Mouse (Mus musculus): Measurements from ENCODE around the gene Usp37. TPM values are rescaled to one million over a fixed set of nuclear protein-coding genes. Genes with fewer than 3 reads are reported as not detected.

Usp37 gene
- polyA plus RNA-seq, 1 experiment from 2014 or later: 24.7 TPM

DNA sequence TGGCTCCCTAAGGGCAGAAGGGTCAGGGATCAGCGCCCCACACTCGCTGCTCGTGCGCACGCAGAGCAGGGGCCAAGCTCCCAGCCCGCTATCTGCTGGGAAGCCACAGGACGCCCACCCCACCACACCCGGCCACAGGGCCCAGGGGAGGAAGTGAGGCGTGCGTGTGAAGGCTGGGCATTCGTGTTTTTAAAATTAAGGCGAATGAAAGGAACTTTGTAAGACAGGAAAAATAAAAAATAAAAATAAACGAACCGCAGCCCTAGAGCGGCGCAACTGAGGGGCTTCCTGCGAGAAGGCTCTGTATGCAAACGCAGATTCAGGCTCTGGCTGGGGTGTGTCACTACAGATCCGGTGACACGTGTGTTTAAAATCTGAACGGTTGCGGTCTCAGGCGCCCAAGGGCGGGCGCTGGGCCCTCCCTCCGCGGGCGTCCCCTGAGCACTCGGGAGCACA is 154.2 kb downstream of the Usp37 start:
- H3K4me1 ChIP-seq (replicated peaks): peaks cover 48% of the 10 kb centered on the region
- H3K9me3 ChIP-seq (replicated peaks): no peaks in the 10 kb centered on the region

DNA sequence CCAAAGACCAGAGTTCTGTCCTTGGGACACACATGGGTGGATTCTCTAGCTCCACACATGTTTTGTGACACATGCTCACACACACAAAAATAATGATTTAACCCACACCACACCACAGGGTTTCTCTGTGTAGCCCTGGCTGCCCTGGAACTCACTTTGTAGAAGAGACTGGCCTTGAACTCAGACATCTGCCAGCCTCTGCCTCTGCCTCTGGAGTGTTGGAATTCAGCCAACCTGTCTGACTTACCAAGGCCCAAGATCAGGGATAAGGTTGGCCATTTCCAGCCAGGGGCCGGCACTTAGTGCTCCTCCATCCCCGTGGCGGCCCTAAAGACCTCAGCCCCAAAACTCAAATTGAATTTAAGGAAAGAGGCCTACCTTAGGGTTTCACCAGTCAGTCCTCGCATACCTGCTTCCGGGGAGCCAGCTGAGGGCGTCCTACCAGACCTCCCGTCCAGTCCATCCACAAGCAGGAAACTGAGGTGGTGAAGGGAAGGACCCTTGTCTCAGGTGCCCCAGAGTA is 155.6 kb downstream of the Usp37 start:
- H3K4me1 ChIP-seq (replicated peaks): peaks cover 39% of the 10 kb centered on the region
- no peak overlapping the region for H3K27ac ChIP-seq (ENCODE audit: poor library complexity, severe bottlenecking)

More for the DNA sequence above, 154.2 kb downstream of the Usp37 start:
- H3K36me3 ChIP-seq: peaks cover 16% of the 10 kb centered on the region
- H3K4me3 ChIP-seq: peak overlapping the region; percentile 98
- peak overlapping the region; percentile 100 for H3K27ac ChIP-seq (ENCODE audit: poor library complexity, severe bottlenecking)
- no peaks in the 10 kb centered on the region for H3K27me3 ChIP-seq (replicated peaks)
- no peak for ATAC-seq (ENCODE audit: insufficient number of reproducible peaks, low FRiP score)
- peak overlapping the region; percentile 50 for H3K9ac ChIP-seq
- WGBS: 2% methylated on average over 29 of the region's 29 CpGs
- H3K4me2 ChIP-seq: peak overlapping the region; percentile 99

DNA sequence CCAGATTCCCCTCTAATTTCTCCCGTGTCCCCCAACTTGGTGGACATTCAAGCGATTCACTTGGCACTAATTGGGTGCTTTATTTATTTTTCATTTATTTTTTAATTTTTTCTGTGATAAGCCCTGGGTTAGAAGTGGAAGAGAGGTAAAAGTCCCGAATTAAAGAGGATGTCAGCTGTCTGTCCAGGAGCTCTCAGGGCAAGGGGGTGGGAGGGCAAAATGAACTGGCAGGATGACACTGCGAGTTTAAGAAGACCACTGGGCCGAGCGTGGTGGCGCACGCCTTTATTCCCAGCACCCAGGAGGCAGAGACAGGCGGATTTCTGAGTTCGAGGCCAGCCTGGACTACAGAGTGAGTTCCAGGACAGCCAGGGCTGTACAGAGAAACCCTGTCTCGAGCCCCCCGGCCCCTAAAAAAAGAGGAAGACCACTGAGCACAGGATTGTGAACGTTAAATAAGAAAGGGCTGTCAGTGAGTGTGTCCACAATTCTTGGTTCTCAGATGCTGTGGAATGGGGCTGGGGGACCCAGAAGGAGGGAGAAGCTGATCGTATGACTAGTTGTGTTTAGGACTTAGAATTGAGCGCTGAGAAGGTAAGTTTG is 156.6 kb downstream of the Usp37 start:
- Histone ChIP-seq H3K4me2 (peak overlapping the region; percentile 72), H3K27me3 (replicated peaks) (no peaks in the 10 kb centered on the region), H3K27ac (ENCODE audit: poor library complexity, severe bottlenecking) (peak overlapping the region; percentile 97), H3K9me3 (replicated peaks) (no peaks in the 10 kb centered on the region), H3K4me3 (peak overlapping the region; percentile 54), H3K4me1 (replicated peaks) (peaks cover 30% of the 10 kb centered on the region), H3K9ac (peak overlapping the region; percentile 76), H3K36me3 (no peaks in the 10 kb centered on the region)
- 54% methylated on average over 15 of the region's 15 CpGs for WGBS
- ATAC-seq (ENCODE audit: insufficient number of reproducible peaks, low FRiP score): no peak

More for the DNA sequence above, 155.6 kb downstream of the Usp37 start:
- 82% methylated on average over 7 of the region's 7 CpGs for WGBS
- H3K9ac ChIP-seq: no peak overlapping the region
- H3K9me3 ChIP-seq (replicated peaks): no peaks in the 10 kb centered on the region
- H3K36me3 ChIP-seq: peaks cover 2% of the 10 kb centered on the region
- ATAC-seq (ENCODE audit: insufficient number of reproducible peaks, low FRiP score): no peak
- H3K27me3 ChIP-seq (replicated peaks): no peaks in the 10 kb centered on the region
- no peak overlapping the region for H3K4me2 ChIP-seq
- H3K4me3 ChIP-seq: no peak overlapping the region

GRCm38 (mm10) chr1:74386714-74387385 is 157.2 kb downstream of the Usp37 start:
- peak overlapping the region; percentile 76 for H3K9ac ChIP-seq
- no peaks in the 10 kb centered on the region for H3K36me3 ChIP-seq
- H3K4me3 ChIP-seq: peak overlapping the region; percentile 54
- no peaks in the 10 kb centered on the region for H3K9me3 ChIP-seq (replicated peaks)
- H3K27me3 ChIP-seq (replicated peaks): no peaks in the 10 kb centered on the region
- peak overlapping the region; percentile 72 for H3K4me2 ChIP-seq
- peaks cover 30% of the 10 kb centered on the region for H3K4me1 ChIP-seq (replicated peaks)
- H3K27ac ChIP-seq (ENCODE audit: poor library complexity, severe bottlenecking): peak overlapping the region; percentile 97
- under 1% methylated on average over 26 of the region's 26 CpGs for WGBS
- peak; percentile 86 for ATAC-seq (ENCODE audit: insufficient number of reproducible peaks, low FRiP score)

DNA sequence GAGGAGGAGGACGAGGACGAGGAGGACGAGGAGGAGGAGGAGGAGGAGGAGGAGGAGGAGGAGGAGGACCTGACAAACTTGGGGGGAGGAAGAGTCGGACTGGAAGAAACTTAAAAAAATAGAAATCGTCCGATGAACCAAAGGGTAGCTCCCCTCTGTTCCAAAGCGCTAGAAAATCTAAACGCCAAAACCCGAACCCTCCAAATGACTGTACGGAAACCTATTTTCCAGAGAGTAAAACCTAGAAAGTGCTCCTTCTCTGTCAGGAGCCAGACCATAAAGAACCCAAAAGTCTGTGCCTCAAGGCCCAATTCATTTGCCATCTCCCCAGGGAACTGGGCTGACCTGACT is 157.7 kb downstream of the Usp37 start:
- no peaks in the 10 kb centered on the region for H3K36me3 ChIP-seq

GRCm38 (mm10) chr1:74385531-74385930 is 158.6 kb downstream of the Usp37 start:
- Histone ChIP-seq H3K9me3 (replicated peaks) (no peaks in the 10 kb centered on the region), H3K4me2 (no peak overlapping the region), H3K27me3 (replicated peaks) (no peaks in the 10 kb centered on the region), H3K36me3 (no peaks in the 10 kb centered on the region), H3K9ac (no peak overlapping the region), H3K4me3 (no peak overlapping the region), H3K4me1 (replicated peaks) (peaks cover 25% of the 10 kb centered on the region), H3K27ac (ENCODE audit: poor library complexity, severe bottlenecking) (no peak overlapping the region)
- WGBS: 73% methylated on average over 8 of the region's 8 CpGs
- no peak for ATAC-seq (ENCODE audit: insufficient number of reproducible peaks, low FRiP score)

More for the DNA sequence above, 157.7 kb downstream of the Usp37 start:
- H3K9me3 ChIP-seq (replicated peaks): no peaks in the 10 kb centered on the region
- peak overlapping the region; percentile 76 for H3K9ac ChIP-seq
- H3K4me1 ChIP-seq (replicated peaks): peaks cover 30% of the 10 kb centered on the region
- WGBS: 46% methylated on average over 7 of the region's 10 CpGs
- no peaks in the 10 kb centered on the region for H3K27me3 ChIP-seq (replicated peaks)
- ATAC-seq (ENCODE audit: insufficient number of reproducible peaks, low FRiP score): no peak
- H3K4me3 ChIP-seq: peak overlapping the region; percentile 54
- H3K4me2 ChIP-seq: peak overlapping the region; percentile 72
- peak overlapping the region; percentile 97 for H3K27ac ChIP-seq (ENCODE audit: poor library complexity, severe bottlenecking)

MicroRNA genes within 50 kb of the gene (microRNA counts, 519-probe panel; counts per million panel counts)
- microRNA mmu-miR-26b: 4,293 counts per million, percentile 40 among the panel's probes with 10 or more counts

Small RNAs within 50 kb of the gene (microRNA-seq; reads per million reads assigned to microRNA genes)
- gene Gm25035 (not detected), gene Mir26b (36,410 reads per million, percentile 99 among the genes with 10 or more reads in this experiment)

Other genes starting within 250 kb of the Usp37 start
- gene Tmbim1, start 238.7 kb downstream of the Usp37 start, polyA plus RNA-seq (2016; fragmentation: Nextera tagmentation; extraction: Ambion mirVana): 41.1 and 42.9 TPM in 2 replicates
- 0.46 TPM in 2 replicates for gene Catip, start 182.2 kb downstream of the Usp37 start, polyA plus RNA-seq (2016; fragmentation: Nextera tagmentation; extraction: Ambion mirVana)
- 1.3 and 1.5 TPM in 2 replicates for gene Slc11a1, start 169.1 kb downstream of the Usp37 start, polyA plus RNA-seq (2016; fragmentation: Nextera tagmentation; extraction: Ambion mirVana)
- gene Ctdsp1, start 152.8 kb downstream of the Usp37 start, polyA plus RNA-seq (2016; fragmentation: Nextera tagmentation; extraction: Ambion mirVana): 54.5 and 55.9 TPM in 2 replicates
- gene Vil1, start 134.9 kb downstream of the Usp37 start, polyA plus RNA-seq (2016; fragmentation: Nextera tagmentation; extraction: Ambion mirVana): 0.27 and 0.28 TPM in 2 replicates
- 36.0 and 36.7 TPM in 2 replicates for gene Cnot9, start 38.2 kb downstream of the Usp37 start, polyA plus RNA-seq (2016; fragmentation: Nextera tagmentation; extraction: Ambion mirVana)
- 0.18 and 0.36 TPM in 2 replicates for gene Plcd4, start 1.4 kb downstream of the Usp37 start, polyA plus RNA-seq (2016; fragmentation: Nextera tagmentation; extraction: Ambion mirVana)
- 5.9 and 7.9 TPM in 2 replicates for gene Zfp142, start 44.0 kb upstream of the Usp37 start, polyA plus RNA-seq (2016; fragmentation: Nextera tagmentation; extraction: Ambion mirVana)
- 19.0 and 20.1 TPM in 2 replicates for gene Bcs1l, start 44.0 kb upstream of the Usp37 start, polyA plus RNA-seq (2016; fragmentation: Nextera tagmentation; extraction: Ambion mirVana)
- 22.9 and 23.9 TPM in 2 replicates for gene Rnf25, start 57.1 kb upstream of the Usp37 start, polyA plus RNA-seq (2016; fragmentation: Nextera tagmentation; extraction: Ambion mirVana)
- 4.4 and 4.9 TPM in 2 replicates for gene Stk36, start 57.2 kb upstream of the Usp37 start, polyA plus RNA-seq (2016; fragmentation: Nextera tagmentation; extraction: Ambion mirVana)
- 25.1 and 25.8 TPM in 2 replicates for gene Ttll4, start 117.5 kb upstream of the Usp37 start, polyA plus RNA-seq (2016; fragmentation: Nextera tagmentation; extraction: Ambion mirVana)
- 13.5 and 13.8 TPM in 2 replicates for gene Cyp27a1, start 169.3 kb upstream of the Usp37 start, polyA plus RNA-seq (2016; fragmentation: Nextera tagmentation; extraction: Ambion mirVana)
- gene Prkag3, start 204.9 kb upstream of the Usp37 start, polyA plus RNA-seq (2016; fragmentation: Nextera tagmentation; extraction: Ambion mirVana): 6.0 and 7.2 TPM in 2 replicates
- 0.41 and 1.3 TPM in 2 replicates for gene Wnt6, start 227.6 kb upstream of the Usp37 start, polyA plus RNA-seq (2016; fragmentation: Nextera tagmentation; extraction: Ambion mirVana)
- 0.28 TPM in 1 of 2 replicates, not detected in the other for gene Wnt10a, start 247.2 kb upstream of the Usp37 start, polyA plus RNA-seq (2016; fragmentation: Nextera tagmentation; extraction: Ambion mirVana)